Comparison of ENCODE assay signal across 9 mouse cellular contexts in genomic region chr11:5140619-5141018, GRCm38 (mm10). TPM values are rescaled to one million over a fixed set of nuclear protein-coding genes. Genes with fewer than 3 reads are reported as not detected.
A peak's percentile ranks its signal among the peaks of the same experiment; 100 is the strongest.
DNase-seq lines count a peak whose midpoint lies in the region; ATAC-seq and TF ChIP-seq lines count a peak whose summit lies in the region.
"Had no signal": no experiment of that assay in that cellular context is flagged by ENCODE, and none has a peak within 500 bp of the region (broad histone marks: within the 10 kb centered on the region; RNA-seq: fewer than 3 reads in every experiment).

No protein-coding gene starts in this region.

- ATAC-seq in limb, embryonic 12.5 days (ENCODE audit: insufficient number of reproducible peaks, insufficient read depth, low FRiP score, low TSS enrichment, low read depth): no peak
- ATAC-seq in intestine, embryonic 16.5 days: peak; percentile 67
- ATAC-seq: Patski had no signal

- no peak overlapping the region for H3K4me2 ChIP-seq in limb, embryonic 12.5 days
- H3K4me2 ChIP-seq in intestine, embryonic 16.5 days (ENCODE audit: low read depth, low read length): no peak overlapping the region

- H3K4me1 ChIP-seq in limb, embryonic 12.5 days (replicated peaks): peaks cover 8% of the 10 kb centered on the region
- 0 out of 2 replicates have a peak, but pooled peaks cover 8% of the 10 kb centered on the region for H3K4me1 ChIP-seq in limb, embryonic 10.5 days
- peaks cover 48% of the 10 kb centered on the region for H3K4me1 ChIP-seq in intestine, embryonic 16.5 days (ENCODE audit: control insufficient read depth, insufficient read depth, low read length)
- H3K4me1 ChIP-seq in lung, adult 2 months (ENCODE audit: control insufficient read depth, insufficient read depth, low read length): peaks cover 16% of the 10 kb centered on the region

- H3K9ac ChIP-seq in limb, embryonic 12.5 days (replicated peaks): peak overlapping the region; percentile 24; the same call in 1 of the 2 replicates
- 0 out of 2 replicates have a peak overlapping the region, but pooled peaks have one; percentile 33 for H3K9ac ChIP-seq in intestine, embryonic 16.5 days (ENCODE audit: low read depth, low read length)

- H3K36me3 ChIP-seq in limb, embryonic 12.5 days: no peaks in the 10 kb centered on the region
- no peaks in the 10 kb centered on the region for H3K36me3 ChIP-seq in limb, embryonic 10.5 days
- no peaks in the 10 kb centered on the region for H3K36me3 ChIP-seq in intestine, embryonic 16.5 days (ENCODE audit: control insufficient read depth, insufficient read depth, low read length)

- no peak overlapping the region for H3K27ac ChIP-seq in limb, embryonic 12.5 days
- H3K27ac ChIP-seq in limb, embryonic 10.5 days: no peak overlapping the region
- peak overlapping the region; percentile 78 for H3K27ac ChIP-seq in intestine, embryonic 16.5 days (ENCODE audit: low read length)

- no peaks in the 10 kb centered on the region for H3K27me3 ChIP-seq in limb, embryonic 12.5 days
- H3K27me3 ChIP-seq in limb, embryonic 10.5 days (ENCODE audit: low read depth, poor library complexity, severe bottlenecking): no peaks in the 10 kb centered on the region
- no peaks in the 10 kb centered on the region for H3K27me3 ChIP-seq in intestine, embryonic 16.5 days (replicated peaks; ENCODE audit: control insufficient read depth, insufficient read depth, low read length)
- H3K27me3 ChIP-seq: Patski had no signal

- no peak overlapping the region for H3K4me3 ChIP-seq in limb, embryonic 12.5 days (replicated peaks)
- no peak overlapping the region for H3K4me3 ChIP-seq in limb, embryonic 10.5 days
- H3K4me3 ChIP-seq in intestine, embryonic 16.5 days (ENCODE audit: low read length): no peak overlapping the region
- no peak overlapping the region for H3K4me3 ChIP-seq in lung, adult 2 months (replicated peaks; ENCODE audit: extremely low read depth, low read depth, low read length)

- DNase-seq in limb, embryonic 10.5 days (ENCODE audit: low spot score): no peak
- peak; percentile 87 for DNase-seq in adrenal gland, postnatal 14 days
- peak; percentile 80 for DNase-seq in gastrocnemius, postnatal 14 days
- peak; percentile 54 for DNase-seq in lung, adult 2 months
- peak; percentile 73 for DNase-seq in urinary bladder, adult 2 months (ENCODE audit: low spot score)
- no peak for DNase-seq in natural killer cell, adult 2 months (ENCODE audit: low spot score in 2 of 2)

- no peaks in the 10 kb centered on the region for H3K9me3 ChIP-seq in limb, embryonic 12.5 days
- no peaks in the 10 kb centered on the region for H3K9me3 ChIP-seq in limb, embryonic 10.5 days (replicated peaks)
- no peaks in the 10 kb centered on the region for H3K9me3 ChIP-seq in intestine, embryonic 16.5 days (ENCODE audit: control insufficient read depth, low read length)

- intact Hi-C loops in gastrocnemius, postnatal 14 days (cut with DNase I; ENCODE audit: low total_unique reads): no loop called here

- 70% methylated on average over 8 of the region's 8 CpGs for WGBS in limb, embryonic 12.5 days
- 77% methylated on average over 8 of the region's 8 CpGs for WGBS in limb, embryonic 10.5 days
- WGBS in intestine, embryonic 16.5 days: 29% methylated on average over 8 of the region's 8 CpGs
- whole genome bisulfite sequencing in lung, adult 2 months: 27% methylated on average over 8 of the region's 8 CpGs

- TF ChIP-seq POLR2A in lung, adult 2 months (IDR thresholded peaks at IDR 0.05; ENCODE audit: borderline replicate concordance, extremely low read depth, low read depth, low read length): no peak

- no peak for TF ChIP-seq CTCF in lung, adult 2 months (IDR thresholded peaks at IDR 0.05; ENCODE audit: insufficient read depth, low read length)

RNA-seq across cellular contexts. Expression of gene Emid1, which starts 11.4 kb away (rescaled TPM):
- 16.4 and 18.2 TPM in 2 replicates for polyA plus RNA-seq in limb, embryonic 12.5 days (2016; fragmentation: Nextera tagmentation; extraction: Ambion mirVana)
- polyA plus RNA-seq in limb, embryonic 10.5 days (2016; fragmentation: Nextera tagmentation; extraction: Ambion mirVana): 12.1 and 12.3 TPM in 2 replicates
- 8.9 and 10.1 TPM in 2 replicates for total RNA-seq in adrenal gland, postnatal 14 days (2021)
- total RNA-seq in gastrocnemius, postnatal 14 days (2021): 10 to 100 TPM; 11.9 to 15.8 TPM
- 112 and 120 TPM in 2 replicates for polyA plus RNA-seq in intestine, embryonic 16.5 days (2015; fragmentation: Nextera tagmentation; extraction: Ambion mirVana)
- 31.4 and 40.2 TPM in 2 replicates for polyA plus RNA-seq in lung, adult 2 months (2012; rRNA removed)
- 68.2 and 97.0 TPM in 2 replicates for polyA plus RNA-seq in urinary bladder, adult 2 months (2012; rRNA removed)
- polyA plus RNA-seq: Patski had no signal

RNA-seq across cellular contexts. Expression of gene Ewsr1, which starts 41.6 kb away (rescaled TPM):
- 1,006 and 1,007 TPM in 2 replicates for polyA plus RNA-seq in limb, embryonic 12.5 days (2016; fragmentation: Nextera tagmentation; extraction: Ambion mirVana)
- 893 and 996 TPM in 2 replicates for polyA plus RNA-seq in limb, embryonic 10.5 days (2016; fragmentation: Nextera tagmentation; extraction: Ambion mirVana)
- 297 and 324 TPM in 2 replicates for total RNA-seq in adrenal gland, postnatal 14 days (2021)
- total RNA-seq in gastrocnemius, postnatal 14 days (2021): 10 to 100 TPM; 87.0 to 90.4 TPM
- 499 and 529 TPM in 2 replicates for polyA plus RNA-seq in intestine, embryonic 16.5 days (2015; fragmentation: Nextera tagmentation; extraction: Ambion mirVana)
- 255 and 420 TPM in 2 replicates for polyA plus RNA-seq in lung, adult 2 months (2012; rRNA removed)
- polyA plus RNA-seq in urinary bladder, adult 2 months (2012; rRNA removed): 248 and 346 TPM in 2 replicates

RNA-seq across cellular contexts. Expression of gene Rhbdd3, which starts 41.9 kb away (rescaled TPM):
- polyA plus RNA-seq in limb, embryonic 12.5 days (2016; fragmentation: Nextera tagmentation; extraction: Ambion mirVana): 23.2 and 24.8 TPM in 2 replicates
- 29.0 and 31.6 TPM in 2 replicates for polyA plus RNA-seq in limb, embryonic 10.5 days (2016; fragmentation: Nextera tagmentation; extraction: Ambion mirVana)
- total RNA-seq in adrenal gland, postnatal 14 days (2021): 18.3 and 19.0 TPM in 2 replicates
- total RNA-seq in gastrocnemius, postnatal 14 days (2021): 10 to 100 TPM; 17.8 to 20.2 TPM
- 27.8 and 32.5 TPM in 2 replicates for polyA plus RNA-seq in intestine, embryonic 16.5 days (2015; fragmentation: Nextera tagmentation; extraction: Ambion mirVana)
- 16.3 and 18.8 TPM in 2 replicates for polyA plus RNA-seq in lung, adult 2 months (2012; rRNA removed)
- 17.5 and 20.1 TPM in 2 replicates for polyA plus RNA-seq in urinary bladder, adult 2 months (2012; rRNA removed)

Comparison
In these comparisons a context has a peak if more than half of its experiments do, and no peak if none do; other contexts are left out.
1. DNase-seq: peak in adrenal gland, postnatal 14 days (single experiment), gastrocnemius, postnatal 14 days (single experiment), lung, adult 2 months (single experiment) and urinary bladder, adult 2 months (single experiment); none in limb, embryonic 10.5 days (single experiment) and natural killer cell, adult 2 months (0 of 2).